Mouse (Mus musculus): Measurements from ENCODE around the gene Usp2. TPM values are rescaled to one million over a fixed set of nuclear protein-coding genes. Genes with fewer than 3 reads are reported as not detected.

The Usp2 gene
- total RNA-seq (2021), result 100 to 1,000 TPM in 1 of 2 experiments, 10 to 100 TPM in 1; 96.7 to 121 TPM
- long read RNA-seq, experiment 1, transcript Usp2-202 (12 exons, 2,057 nt), result major isoform, 29 of 91 reads
- long read RNA-seq, experiment 1, transcript Usp2-203 (13 exons, 2,122 nt), result minor isoform, 12 of 91 reads
- long read RNA-seq, experiment 1, partial matches to known transcripts, result 35 of 91 reads
- long read RNA-seq, experiment 1, other reads (novel, unspliced or antisense), result 12 of 91 reads
- long read RNA-seq, experiment 2, transcript Usp2-202 (12 exons, 2,057 nt), result major isoform, 34 of 93 reads
- long read RNA-seq, experiment 2, transcript Usp2-203 (13 exons, 2,122 nt), result minor isoform, 15 of 93 reads
- long read RNA-seq, experiment 2, partial matches to known transcripts, result 28 of 93 reads
- long read RNA-seq, experiment 2, other reads (novel, unspliced or antisense), result 10 of 93 reads

DNA sequence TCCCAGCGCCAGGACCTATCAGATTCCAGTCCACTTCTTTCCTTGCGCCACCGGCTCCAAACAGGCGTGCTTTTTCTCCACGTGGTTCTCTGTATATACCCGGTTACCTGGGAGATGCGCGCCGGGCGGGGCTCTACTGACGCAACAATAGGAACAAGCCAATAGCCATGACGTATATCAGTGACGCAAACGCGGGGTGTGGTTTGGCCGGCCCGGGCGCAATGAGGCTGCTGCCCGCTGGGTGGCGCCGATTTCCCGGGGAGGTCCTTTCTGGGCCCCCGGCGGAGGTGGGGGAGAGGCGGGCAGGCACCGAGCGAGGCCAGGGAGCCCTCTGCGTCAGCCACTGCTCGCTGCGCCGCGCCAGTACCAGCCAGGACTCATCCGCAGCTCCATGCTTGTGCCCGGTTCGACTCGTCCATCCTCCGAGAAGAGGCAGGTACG, at the start of gene Usp2:
TSS of gene Usp2 (plus strand) at position 237 of the 441 bp plus-strand sequence.
- peak; percentile 98 for DNase-seq (ENCODE audit: low spot score in 2 of 2)

DNA sequence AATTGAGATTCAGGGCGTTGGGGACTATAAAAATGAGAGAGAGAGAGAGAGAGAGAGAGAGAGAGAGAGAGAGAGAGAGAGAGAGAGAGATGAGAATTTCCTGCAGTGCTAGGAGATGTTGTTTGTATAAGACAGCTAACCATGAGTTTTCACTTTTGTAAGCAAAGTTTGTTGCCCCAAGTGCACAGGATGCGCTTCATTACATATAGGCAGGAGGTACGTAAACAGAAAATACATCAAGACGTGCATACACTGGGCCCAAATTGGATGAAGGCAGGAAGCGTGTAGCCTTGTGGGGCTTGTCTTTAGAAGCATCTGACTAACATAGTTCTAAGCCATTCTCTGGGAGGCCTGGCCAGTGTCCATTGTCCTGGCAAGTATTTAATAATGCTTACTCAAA, 49.0 kb upstream of the Usp2 start:
- no peak for DNase-seq (ENCODE audit: low spot score in 2 of 2)

DNA sequence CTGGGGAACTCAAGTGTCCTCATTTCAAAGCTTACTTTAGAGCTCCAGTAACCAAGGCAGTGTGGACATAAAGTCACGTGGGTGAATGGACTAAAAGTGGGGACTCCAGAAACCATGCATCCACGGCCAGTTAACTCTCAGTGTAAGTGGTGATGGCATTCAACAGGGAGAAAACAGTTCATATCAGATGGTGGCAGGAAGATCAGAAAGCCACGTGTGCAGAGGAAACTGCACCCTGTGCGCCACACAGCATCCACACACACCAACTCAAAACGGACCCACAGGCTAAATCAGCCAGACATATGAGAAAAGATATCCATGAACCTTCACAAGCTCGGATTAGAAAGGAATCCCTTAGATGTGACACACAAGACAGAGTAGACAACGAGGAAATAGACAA, 46.8 kb upstream of the Usp2 start:
- no peak for DNase-seq (ENCODE audit: low spot score in 2 of 2)

DNA sequence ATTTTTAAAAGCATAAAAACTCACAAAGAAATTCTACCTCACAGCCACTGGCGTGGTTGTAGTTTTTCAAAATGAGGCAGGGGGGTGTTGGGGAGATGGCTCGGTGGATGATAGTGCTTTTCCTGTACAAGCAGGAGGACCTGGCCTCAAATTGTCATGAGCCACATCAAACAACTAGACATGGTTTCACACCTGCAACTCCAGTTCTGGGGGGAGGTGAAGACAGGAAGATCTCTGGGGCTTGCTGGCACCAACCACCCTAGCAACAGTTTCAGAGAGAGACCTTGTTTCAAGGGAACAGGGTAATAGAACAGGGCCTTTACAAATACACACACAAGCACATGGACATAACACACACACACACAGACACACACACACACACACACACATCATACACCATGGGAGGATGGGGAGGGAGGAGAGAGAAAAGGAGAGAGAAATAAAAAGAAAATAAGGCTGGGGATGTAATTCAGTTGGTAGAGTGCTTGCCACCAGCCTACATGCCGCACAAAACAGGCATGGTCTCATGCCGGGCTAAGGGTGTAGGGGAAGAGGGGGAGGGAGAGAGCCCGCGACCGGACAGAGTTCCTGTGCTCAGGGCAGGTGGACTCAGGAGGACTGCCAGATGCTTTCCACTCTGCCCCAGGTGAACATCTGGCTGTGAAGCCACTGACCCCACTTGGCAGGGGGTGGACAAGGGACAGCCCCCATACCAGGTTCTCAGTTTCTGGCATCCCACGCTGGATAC, 44.5 kb upstream of the Usp2 start:
- no peak for DNase-seq (ENCODE audit: low spot score in 2 of 2)

DNA sequence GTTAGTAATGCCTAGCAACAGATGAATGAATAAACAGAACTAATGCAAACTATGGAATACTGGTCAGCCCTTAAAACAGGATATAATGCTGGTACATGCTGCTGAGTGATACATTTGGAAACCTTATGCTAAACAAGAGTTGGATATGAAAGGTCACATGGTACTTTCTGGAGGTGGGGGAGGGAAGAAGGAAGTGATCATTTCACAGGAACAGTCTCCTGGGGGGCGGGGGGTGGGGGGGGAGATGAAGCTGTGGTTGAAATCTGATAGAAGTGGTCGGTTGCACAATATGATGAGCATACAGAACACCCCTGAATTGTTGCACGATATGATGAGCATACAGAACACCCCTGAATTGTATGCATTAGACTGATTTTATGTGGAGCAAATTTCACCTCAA, 42.7 kb upstream of the Usp2 start:
- no peak for DNase-seq (ENCODE audit: low spot score in 2 of 2)

DNA sequence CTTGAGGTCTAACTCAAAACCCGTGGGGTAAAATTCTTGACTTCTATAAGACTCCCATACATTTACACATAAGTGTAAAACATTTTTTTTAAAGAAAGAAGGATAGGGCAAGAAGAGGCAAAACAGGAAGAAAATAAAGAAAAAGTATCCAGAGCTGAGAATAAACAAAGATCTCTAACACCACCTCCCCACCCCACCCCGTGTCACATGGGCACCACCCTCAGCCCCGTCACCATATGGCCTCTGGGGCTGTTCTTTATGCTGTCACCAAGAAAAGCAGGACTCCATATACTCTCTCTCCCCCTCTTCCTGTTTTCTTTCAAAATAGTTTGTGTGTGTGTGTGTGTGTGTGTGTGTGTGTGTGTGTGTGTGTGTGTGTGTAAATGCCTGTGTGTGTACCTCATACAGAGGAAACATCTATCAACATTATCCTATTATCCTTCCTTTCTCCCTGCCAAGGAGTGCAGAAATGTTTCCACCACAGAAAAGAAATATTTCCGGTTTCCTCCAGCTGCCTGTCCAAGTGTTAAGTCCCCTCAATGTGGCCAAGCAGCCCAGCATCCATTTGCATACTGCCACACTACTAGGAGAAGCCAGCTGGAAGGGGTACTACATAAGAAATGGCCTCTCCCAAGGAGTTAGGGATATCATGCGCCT, 37.1 kb upstream of the Usp2 start:
- DNase-seq (ENCODE audit: low spot score in 2 of 2), result no peak

DNA sequence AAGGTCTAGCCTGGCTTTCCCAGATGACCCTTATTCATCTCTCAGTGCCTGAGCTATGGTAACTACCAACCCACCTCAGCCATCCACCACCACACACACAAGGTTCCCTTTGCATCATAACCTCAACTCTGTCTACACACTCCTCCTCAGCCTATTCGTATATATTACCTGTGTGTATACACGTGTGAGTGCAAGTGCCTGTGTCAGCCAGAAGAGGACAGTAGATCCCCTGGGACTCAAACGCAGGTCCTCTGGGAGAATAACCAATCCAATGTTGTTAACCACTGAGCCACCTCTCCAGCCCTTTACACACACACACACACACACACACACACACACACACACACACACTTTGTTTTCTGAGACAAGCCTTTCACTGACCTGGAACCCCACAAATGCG, 36.2 kb upstream of the Usp2 start:
- no peak for DNase-seq (ENCODE audit: low spot score in 2 of 2)

DNA sequence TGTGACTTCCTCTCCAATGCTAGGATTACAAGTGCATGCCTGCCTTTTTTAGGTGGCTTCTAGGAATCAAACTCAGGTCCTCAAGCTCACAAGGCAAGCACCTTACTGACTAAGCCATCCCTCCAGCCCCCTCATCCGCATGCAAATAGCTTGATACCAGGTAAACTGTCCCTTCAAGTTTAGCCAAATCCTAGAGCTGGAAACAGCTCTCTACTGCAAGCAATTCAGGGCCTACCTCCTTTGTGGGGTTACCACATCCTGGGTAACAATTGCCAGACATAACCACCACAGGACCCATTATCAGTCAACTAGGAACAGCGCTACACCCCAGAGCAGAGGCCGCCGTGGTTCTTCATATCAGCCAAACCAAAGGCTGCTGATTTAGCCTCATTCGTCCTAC, 35.7 kb upstream of the Usp2 start:
- DNase-seq (ENCODE audit: low spot score in 2 of 2), result no peak

DNA sequence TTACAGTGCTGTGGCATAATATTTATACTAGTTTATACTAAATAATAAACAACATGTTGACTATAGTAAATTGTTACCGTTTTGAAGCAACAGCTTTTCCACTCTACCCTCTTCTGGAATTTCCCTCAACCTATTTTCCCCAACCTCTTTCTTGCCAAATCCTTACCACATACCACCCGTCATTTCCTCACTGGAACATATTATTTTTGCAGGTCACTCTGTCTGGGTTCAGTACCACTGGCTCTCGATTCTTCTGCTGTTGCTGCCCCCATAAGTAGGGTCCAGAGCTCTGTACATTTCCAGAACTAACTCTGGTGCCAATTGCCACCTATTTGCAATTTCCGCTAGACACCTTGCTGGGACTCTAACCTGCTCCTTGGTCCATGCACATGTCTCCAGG, 34.9 kb upstream of the Usp2 start:
- DNase-seq (ENCODE audit: low spot score in 2 of 2), result no peak

DNA sequence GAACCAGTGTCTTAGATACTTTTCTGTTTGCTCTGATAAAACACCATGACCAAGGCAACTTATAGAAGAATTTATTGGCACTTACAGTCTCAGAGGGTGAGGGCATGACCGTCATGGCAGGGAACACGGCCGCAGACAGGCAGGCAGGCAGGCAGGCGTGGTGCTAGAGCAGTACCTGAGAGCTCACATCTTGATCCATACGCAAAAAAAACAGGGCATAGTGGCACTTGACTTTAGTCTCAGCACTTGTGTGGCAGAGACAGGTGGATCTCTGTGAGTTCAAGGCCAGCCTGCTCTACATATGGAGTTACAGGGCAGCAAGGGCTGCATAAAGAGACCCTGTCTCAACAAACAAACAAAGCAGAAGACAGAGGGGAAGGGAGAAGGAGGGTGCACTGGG, 33.5 kb upstream of the Usp2 start:
- no peak for DNase-seq (ENCODE audit: low spot score in 2 of 2)

DNA sequence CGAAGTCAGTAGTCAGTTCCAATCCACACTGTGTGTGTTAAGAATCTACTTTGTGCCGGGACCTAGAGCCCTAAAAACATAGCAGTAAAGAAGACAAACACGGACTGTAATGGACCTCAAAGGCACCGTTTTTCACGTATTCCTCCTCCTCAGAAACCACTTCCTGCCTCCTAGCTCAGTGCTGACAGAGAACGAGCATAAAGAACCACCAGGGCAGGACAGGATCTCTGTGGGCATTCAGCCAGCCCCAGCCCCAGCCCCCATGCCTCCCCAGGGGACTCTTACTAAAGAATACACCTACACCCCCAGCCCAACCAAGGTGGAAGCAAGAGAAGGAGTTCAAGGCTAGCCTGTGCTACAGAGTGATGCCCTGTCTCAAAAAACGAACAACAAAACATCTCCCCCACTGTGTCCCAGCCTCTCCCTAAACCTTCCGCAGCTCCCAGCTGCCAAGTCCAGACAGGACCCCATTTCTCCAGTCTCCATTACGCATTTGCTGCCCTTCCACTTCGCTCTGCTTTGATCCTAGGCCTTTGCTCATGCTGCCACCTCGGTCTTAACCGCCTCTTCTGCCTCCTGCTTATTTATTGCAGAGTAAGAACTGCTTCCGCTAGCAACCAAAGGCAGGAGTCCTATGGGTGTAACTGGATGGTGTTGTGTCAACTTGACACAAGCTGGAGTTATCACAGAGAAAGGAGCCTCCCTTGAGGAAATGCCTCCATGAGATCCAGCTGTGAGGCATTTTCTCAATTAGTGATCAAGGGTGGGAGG, 32.7 kb upstream of the Usp2 start:
- no peak for DNase-seq (ENCODE audit: low spot score in 2 of 2)

DNA sequence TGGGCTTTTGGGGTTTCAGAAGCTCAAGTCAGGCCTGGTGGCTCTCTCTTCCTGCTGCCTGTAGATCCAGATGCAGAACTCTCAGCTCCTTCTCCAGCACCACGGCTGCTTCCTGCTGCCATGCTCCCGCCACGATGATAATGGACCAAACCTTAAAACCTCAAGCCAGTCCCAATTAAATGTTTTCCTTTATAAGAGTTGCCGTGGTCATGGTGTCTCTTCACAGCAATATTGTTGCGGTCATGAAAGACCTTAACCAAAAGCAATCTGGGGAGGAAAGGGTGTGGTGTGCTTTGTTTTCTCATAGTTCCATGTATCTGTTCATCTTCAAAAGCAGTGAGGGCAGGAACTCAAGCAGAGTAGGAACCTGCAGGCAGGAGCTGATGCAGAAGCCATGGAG, 29.7 kb upstream of the Usp2 start:
- no peak for DNase-seq (ENCODE audit: low spot score in 2 of 2)

DNA sequence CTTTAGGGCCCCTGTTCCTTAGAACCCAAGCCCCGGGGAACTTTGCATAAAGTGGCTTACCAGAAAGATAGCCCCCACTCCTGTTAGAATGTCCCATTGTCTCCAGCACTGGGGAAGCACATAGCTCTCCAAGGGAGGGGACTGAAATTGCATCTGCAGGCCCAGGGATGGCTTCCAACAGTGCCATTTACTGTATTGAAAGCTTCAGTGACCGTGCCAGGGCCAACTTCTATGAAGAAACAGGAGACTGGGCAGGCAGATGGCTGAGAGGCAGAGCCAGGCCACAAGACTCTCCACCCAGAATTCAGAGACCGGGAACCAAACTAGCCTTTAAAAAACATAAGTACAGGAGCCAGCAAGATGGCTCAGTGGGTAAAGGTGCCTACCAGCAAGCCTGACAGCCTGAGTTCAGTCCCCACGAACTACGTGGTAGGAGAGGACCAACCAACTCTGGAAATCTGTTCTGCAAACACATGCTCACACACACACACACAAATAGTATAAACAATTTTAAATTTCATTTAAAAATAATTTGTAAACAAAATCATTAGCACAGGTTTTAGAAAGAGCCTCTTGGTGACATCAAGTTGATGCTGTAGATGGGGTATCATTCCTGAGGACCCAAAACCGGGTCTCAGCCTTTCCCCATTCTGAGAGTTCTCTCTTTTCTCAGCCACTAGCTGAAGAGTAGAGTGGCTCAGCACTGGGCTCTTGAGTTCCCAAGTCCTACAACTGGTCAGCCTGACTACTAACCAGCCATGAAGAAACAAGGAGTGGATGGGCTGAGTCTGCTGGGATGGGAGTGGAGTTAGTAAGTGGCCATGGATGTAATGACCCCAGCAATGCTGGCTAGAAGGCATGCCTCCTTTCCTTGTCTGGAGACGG, 25.1 kb upstream of the Usp2 start:
- no peak for DNase-seq (ENCODE audit: low spot score in 2 of 2)

DNA sequence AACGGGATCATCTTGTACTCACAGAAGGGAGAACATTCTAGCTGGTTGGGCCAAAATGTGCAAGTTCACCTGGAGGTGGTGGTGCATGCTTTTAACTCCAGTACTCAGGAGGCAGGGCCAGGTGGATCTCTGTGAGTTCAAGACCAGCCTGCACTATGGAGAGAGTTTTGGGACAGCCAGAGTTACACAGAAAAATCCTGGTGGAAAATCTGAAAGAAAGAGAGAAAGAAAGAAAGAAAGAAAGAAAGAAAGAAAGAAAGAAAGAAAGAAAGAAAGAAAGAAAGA, 24.5 kb upstream of the Usp2 start:
- no peak for DNase-seq (ENCODE audit: low spot score in 2 of 2)

DNA sequence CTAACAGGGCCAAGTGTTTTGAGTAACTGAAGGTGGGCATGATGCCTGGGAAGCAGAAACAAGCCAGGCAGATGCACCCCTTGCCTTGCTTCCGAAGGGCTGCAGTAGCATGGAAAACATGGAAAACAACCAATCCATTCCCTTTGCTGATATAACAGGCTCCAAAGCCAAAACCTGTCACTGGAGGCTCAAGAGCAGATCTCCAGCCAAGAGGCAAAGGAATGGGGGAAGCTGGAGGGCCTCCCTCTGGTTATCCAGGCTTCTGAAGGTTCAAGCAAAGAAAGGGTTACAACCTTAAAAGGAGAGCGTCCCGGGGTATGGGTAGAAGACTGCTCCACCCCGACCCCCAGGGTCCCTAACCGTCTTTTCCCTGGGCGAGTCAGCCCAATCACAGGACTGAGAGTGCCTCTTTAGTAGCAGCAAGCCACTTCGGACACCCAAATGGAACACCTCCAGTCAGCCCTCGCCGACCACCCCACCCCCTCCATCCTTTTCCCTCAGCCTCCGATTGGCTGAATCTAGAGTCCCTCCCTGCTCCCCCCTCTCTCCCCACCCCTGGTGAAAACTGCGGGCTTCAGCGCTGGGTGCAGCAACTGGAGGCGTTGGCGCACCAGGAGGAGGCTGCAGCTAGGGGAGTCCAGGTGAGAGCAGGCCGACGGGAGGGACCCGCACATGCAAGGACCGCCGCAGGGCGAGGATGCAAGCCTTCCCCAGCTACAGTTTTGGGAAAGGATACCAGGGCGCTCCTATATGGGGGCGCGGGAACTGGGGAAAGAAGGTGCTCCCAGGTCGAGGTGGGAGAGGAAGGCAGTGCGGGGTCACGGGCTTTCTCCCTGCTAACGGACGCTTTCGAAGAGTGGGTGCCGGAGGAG, 23.7 kb upstream of the Usp2 start, which contains the start of gene Thy1:
TSS of gene Thy1 (plus strand) at position 549 of the 872 bp plus-strand sequence.
- DNase-seq (ENCODE audit: low spot score in 2 of 2), result peak in 1 of 2 experiments; percentile 40

DNA sequence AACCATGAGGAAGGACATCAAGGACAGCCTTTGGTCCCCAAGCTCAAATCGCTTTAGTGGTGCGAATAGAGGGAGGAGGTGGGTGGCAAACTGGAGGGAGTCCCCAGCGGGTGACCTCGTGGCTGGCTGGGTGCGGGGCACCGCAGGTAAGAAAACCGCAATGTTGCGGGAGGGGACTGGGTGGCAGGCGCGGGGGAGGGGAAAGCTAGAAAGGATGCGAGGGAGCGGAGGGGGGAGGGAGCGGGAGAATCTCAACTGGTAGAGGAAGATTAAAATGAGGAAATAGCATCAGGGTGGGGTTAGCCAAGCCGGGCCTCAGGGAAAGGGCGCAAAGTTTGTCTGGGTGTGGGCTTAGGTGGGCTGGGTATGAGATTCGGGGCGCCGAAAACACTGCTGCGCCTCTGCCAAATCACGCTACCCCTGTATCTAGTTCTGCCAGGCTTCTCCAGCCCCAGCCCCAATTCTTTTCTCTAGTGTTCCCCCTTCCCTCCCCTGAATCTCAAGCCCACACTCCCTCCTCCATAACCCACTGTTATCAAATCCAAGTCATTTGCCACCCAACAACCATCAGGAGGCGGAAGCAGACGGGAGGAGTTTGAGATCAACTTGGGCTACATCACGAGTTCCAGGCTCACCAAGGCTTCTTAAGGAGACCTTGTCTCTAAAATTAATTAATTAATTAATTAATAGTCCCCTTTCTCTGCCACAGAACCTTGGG, 23.0 kb upstream of the Usp2 start:
- DNase-seq (ENCODE audit: low spot score in 2 of 2), result no peak

DNA sequence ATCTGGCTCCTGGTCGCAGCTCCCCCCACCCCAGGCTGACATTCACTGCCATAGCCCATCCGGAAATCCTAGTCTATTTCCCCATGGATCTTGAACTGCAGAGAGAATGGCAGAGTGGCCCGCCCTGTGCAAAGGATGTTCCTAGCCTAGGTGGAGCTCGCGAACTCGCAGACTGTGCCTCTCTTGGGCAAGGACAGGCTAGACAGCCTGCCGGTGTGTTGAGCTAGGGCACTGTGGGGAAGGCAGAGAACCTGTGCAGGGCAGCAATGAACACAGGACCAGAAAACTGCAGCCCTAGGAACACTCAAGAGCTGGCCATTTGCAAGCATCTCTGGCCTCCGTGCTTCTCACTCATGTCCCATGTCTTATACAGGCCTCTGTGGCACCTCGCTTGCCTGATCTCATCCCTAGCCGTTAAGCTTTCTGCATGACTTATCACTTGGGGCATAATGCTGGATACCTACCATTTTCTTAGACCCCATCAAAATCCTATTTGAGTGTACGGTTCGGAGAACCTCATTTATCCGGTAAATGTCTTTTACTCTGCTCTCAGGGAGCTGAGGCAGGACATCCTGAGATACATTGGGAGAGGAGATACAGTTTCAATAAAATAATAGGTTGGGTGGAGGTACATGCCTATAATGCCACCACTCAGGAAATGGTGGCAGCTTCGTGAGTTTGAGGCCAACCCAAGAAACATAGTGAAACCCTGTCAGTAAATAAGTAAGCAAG, 22.2 kb upstream of the Usp2 start:
- no peak for DNase-seq (ENCODE audit: low spot score in 2 of 2)

Measured in gastrocnemius, postnatal 4 days (tissue).